Mouse (Mus musculus): ENCODE measurements at regions not wholly inside any gene's neighbourhood (a gene's known extent, or its start where the extent isn't known, plus 50 kb on each side); places are given as distances from the start of the nearest gene placed in this dataset.

GRCm38 (mm10) chr7:129818833-129819232, 227.2 kb downstream of the Wdr11 start:
- DNase-seq (ENCODE audit: low spot score) = no peak

DNA sequence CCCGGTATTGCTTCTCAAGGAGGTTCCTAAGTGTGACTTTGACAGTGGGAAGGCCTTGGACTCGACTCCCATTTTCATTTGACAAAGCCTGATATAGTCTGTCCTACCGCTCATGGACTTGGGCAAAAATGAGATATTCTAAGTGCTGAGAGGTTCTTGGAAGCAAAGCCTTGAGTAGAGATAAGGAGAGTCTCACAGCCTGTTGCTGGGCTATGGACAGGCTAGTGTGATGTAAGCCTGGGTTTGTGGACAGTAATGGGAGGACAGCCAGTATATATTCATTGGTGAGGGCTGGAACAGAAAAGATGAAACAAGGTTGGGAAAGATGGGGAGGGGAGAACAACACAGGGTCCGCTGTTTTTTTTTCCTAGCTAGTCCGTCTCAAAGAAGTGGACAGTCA, 228.0 kb downstream of the Wdr11 start:
- DNase-seq (ENCODE audit: low spot score) = no peak

GRCm38 (mm10) chr7:129828970-129829369, 237.3 kb downstream of the Wdr11 start:
- no peak for DNase-seq (ENCODE audit: low spot score)

DNA sequence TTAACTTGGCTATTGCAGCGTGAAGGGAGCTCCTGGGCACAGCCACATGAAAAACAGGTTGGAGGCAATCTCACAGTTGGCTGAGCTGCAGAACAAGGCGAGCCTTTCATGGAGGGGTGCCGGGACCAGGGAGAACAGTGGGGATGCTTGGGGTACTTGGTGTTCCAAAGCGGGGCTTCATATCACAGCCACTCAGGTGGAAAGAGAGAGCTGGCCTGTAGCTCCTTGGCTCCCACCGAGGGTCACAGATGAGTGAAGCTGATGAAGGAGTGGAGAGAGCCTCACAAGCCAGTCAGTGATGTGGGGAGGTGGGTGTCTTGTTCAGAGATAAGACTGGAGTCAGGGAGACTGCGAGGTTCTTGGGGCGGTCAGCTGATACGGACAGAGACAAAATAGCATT, 241.2 kb downstream of the Wdr11 start:
- DNase-seq (ENCODE audit: low spot score) = no peak

DNA sequence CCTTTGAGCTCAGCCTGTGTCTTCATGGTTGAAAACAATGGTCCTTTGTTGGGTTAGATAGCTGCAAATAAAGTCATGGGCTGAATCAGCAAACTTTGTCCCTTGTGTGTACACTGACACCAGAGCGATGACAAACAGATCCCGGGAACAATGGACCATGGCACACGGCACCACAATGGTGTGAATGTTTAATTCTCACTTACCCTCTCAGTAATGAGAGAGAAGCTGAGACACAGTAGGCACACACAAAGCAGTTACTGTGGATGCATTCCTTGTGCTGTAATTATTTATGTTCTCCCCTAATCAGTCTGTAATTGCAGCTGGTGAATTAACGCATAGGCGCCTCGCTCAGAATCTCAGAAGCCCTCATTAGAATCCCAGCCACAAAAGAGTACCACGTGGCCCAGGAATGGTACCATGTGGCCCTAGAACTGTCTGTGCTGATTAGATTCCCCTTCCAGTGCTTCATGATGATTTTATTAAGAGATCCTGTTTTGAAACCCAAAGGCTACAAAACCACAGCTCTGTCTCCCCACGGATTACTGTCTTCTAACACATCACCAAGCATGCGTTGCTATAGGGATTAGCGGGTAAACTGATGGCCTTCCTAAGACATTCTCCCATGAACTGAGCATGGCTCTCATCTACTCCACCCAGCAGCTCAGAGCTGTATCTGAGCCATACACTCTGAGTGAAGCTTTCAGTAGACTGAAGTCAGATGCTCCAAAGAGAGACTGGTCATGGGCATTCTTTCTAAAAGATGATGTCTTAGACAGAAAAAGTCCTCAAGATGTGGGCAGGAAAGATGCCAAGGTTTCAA, 250.8 kb downstream of the Wdr11 start:
- no peak for DNase-seq (ENCODE audit: low spot score)

GRCm38 (mm10) chr7:129847136-129847535, 255.5 kb downstream of the Wdr11 start:
- peak; percentile 25 for DNase-seq (ENCODE audit: low spot score)

GRCm38 (mm10) chr7:129853596-129853995, 261.9 kb downstream of the Wdr11 start:
- DNase-seq (ENCODE audit: low spot score) = no peak

- DNase-seq (ENCODE audit: low spot score) = no peak
Observed at GRCm38 (mm10) chr7:129854942-129855341, 263.3 kb downstream of the Wdr11 start.

DNA sequence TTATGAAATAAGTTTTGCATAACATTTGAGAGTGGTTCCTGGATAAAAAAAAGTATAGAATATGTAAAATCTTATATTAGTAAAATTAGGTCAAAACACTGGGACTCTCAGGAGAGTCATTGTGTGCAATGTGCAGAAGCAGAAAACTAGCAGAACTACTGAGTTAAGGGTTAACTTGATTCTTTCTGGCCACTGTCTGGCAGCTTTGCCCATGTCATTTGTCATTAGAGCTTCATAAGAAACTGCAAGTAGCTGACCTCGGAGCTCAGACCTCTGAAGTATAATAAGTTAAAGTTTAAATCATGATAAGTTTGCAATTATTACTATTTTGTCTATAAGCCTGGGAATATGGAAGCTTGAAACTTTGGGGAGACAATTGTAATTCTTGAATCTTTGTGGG, 271.3 kb downstream of the Wdr11 start:
- DNase-seq (ENCODE audit: low spot score) = no peak

GRCm38 (mm10) chr7:129865536-129865935, 273.9 kb downstream of the Wdr11 start:
- DNase-seq (ENCODE audit: low spot score) = no peak

GRCm38 (mm10) chr7:129872208-129872790, 280.6 kb downstream of the Wdr11 start:
- DNase-seq (ENCODE audit: low spot score) = no peak

- no peak for DNase-seq (ENCODE audit: low spot score)
Observed at GRCm38 (mm10) chr7:129876202-129876851, 284.7 kb downstream of the Wdr11 start.

DNA sequence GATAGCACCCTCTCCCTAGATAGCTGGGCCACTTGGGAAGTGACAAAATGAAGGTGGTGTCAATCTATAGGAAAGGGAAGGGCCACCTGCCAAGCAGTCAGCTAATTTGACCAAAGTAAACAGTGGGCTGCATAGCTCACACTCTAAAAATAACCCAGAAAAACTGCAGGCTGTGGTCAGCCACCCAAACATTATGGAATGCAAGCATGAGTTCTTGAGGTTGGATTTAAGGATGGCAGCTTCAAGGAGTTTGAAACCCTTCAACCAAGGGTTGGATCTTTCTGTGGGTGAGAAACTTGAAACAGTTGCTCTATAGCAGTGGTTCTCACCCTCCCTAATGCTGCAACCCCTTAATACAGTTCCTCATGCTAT, 285.2 kb downstream of the Wdr11 start:
- DNase-seq (ENCODE audit: low spot score) = no peak

DNA sequence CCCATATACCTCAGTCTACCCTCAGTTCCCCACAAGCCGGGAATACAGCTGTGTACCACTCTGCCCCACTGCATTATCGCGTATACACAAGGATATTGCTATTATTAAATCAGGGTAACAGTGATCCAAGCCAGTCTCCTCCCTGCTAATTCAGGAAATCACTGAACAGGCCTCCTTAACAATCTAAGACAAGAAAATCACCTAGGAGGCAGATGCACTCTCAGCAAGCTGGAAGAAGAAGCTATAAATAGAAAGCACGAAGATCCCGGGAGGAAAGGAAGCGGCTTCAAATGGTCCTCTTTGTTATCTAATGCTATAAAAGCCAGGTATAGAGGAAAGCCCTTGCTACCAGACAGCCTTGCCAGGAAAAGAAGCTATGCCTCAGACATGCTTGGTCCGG, 304.6 kb downstream of the Wdr11 start:
- DNase-seq (ENCODE audit: low spot score) = no peak

DNA sequence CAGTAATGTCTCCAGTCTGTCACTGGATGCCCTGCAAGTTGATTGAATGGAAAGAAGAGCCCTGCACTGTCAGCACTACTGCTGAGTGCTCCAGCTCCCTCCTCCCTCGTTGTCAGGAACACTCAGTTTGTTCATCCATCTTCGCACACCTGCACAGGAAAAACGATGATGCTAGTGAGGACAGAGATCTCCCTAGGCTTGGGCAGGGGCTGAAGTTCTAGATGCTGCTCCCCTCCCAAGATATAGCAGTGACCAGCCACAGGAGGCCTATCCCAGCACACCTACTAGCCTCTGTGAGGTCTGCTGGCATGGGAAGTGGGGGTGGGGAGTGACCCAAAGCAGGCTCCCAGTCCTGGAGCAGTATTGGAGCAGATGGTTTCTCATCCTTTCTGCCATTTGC, 305.8 kb downstream of the Wdr11 start:
- no peak for DNase-seq (ENCODE audit: low spot score)

- DNase-seq (ENCODE audit: low spot score) = no peak
Observed at GRCm38 (mm10) chr7:129902256-129902655, 310.6 kb downstream of the Wdr11 start.

DNA sequence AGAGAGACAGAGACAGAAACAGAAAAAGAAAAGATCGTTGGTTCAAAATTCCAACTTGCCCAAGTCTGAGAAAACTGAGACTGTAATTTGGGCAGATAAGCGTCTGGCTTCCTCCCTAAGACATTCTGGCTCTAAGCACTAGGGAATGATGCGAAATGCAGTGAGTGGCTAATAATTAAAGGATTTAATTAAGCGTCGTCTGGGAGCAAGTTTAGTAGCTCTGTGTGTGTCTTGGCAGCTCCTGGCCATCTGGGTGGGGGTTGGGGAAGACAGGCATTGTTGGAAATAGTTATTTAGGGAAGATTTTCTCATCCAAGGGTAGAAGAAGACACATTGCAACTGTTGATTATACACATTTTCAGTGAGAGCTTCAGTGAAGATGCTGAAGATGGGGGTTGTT, 311.5 kb downstream of the Wdr11 start:
- DNase-seq (ENCODE audit: low spot score) = no peak

- DNase-seq (ENCODE audit: low spot score) = no peak
Observed at GRCm38 (mm10) chr7:129906131-129906530, 314.5 kb downstream of the Wdr11 start.

GRCm38 (mm10) chr7:129908826-129909225, 317.2 kb downstream of the Wdr11 start:
- DNase-seq (ENCODE audit: low spot score) = no peak

DNA sequence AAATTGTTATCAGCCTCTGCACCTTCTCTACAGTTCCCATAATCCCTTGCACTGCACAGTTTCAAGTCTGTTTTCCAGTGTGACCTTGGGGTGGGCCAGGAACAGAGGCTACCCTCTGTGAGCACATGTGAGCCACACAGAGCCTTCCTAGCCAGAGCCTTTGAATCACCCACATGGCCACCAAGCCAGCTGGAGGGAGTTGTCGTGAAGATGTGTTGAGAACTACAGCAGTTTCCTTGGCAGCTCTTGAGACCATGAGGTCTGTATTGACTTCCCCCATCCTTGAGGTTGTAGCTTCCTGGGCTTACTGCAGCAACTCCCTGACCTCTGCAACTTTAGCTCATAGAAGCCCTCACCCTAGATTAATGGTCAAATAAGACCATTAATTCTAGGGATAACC, 318.1 kb downstream of the Wdr11 start:
- no peak for DNase-seq (ENCODE audit: low spot score)

DNA sequence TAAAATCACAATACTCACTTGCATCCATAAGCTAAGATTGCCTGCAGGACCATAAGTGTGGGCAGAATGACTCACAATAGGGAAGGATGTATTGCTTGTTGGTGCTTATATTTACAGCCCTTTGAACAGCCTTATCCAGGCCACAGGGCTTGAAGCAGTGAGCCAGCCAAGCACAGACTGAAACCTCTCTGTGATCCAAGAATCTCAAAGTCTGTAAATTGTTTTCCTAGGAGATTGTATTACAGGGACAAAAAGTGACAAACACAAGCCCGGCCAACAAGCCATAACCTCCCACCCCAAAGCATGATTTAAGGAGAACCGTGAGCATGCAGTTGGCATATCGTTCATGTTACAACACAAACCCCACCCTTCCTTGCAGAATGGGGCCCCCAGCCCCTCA, 319.2 kb downstream of the Wdr11 start:
- DNase-seq (ENCODE audit: low spot score) = no peak

DNA sequence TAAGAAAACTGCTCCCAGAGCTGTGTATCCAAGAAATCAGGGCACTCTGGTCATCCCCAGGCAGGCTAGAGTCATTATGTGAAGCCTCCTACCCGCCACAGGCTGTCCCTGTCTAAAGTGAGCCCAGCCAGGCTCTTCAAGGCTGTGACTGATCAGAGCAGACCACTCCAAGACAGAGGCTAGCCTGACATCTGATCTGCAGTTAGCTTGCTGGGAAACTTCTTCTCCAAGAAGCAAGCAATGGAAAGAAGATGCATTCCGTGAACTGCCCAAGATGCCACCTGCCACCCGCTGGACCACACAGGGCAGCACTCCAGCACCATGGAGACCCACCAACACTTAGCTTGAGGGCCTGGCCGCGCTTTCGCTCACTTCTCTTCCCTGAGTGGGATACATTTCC, 323.2 kb downstream of the Wdr11 start:
- no peak for DNase-seq (ENCODE audit: low spot score)
